Mouse (Mus musculus) stomach, postnatal 0 days (tissue): ENCODE results near the gene Mcm7. TPM values are rescaled to one million over a fixed set of nuclear protein-coding genes. Genes with fewer than 3 reads are reported as not detected.

Experiments
- ATAC-seq: fragments of 200-750 bp; cut with Nextera tagmentation; 2 replicates; pipeline ENCODE4 v1.8.0; 2017; ENCODE audit not compliant: low FRiP score, low TSS enrichment
- DNase-seq: peaks from one replicate; pipeline ENCODE4 v3.0.0-alpha.2; 2016; ENCODE audit warnings: low spot score
- H3K27ac ChIP-seq: fragments of 300-500 bp; sonication (generic); replicated peaks from 2 replicates; pipeline ENCODE4 v1.5.1; 2014; ENCODE audit warnings: mild to moderate bottlenecking, control low read depth
- H3K27me3 ChIP-seq: fragments of 300-500 bp; sonication (generic); 2 replicates; pipeline ENCODE4 v1.6.1; 2014; ENCODE audit warnings: low read length; ENCODE audit not compliant: control insufficient read depth, insufficient read depth
- H3K36me3 ChIP-seq: fragments of 300-500 bp; sonication (generic); 2 replicates; pipeline ENCODE4 v1.6.1; 2014; ENCODE audit warnings: low read length, mixed read lengths; ENCODE audit not compliant: control insufficient read depth, insufficient read depth
- H3K4me1 ChIP-seq: fragments of 300-500 bp; sonication (generic); replicated peaks from 2 replicates; pipeline ENCODE4 v1.6.1; 2014; ENCODE audit warnings: antibody characterized with exemption; ENCODE audit not compliant: control insufficient read depth, insufficient read depth
- H3K4me2 ChIP-seq: fragments of 300-500 bp; sonication (generic); replicated peaks from 2 replicates; pipeline ENCODE4 v1.6.1; 2014; ENCODE audit warnings: low read depth, mild to moderate bottlenecking, control low read depth, moderate library complexity
- H3K4me3 ChIP-seq: fragments of 300-500 bp; sonication (generic); 2 replicates; pipeline ENCODE4 v1.5.1; 2014; ENCODE audit warnings: low read depth, low read length, control low read depth
- H3K9ac ChIP-seq: fragments of 300-500 bp; sonication (generic); 2 replicates; pipeline ENCODE4 v1.6.1; 2014; ENCODE audit warnings: mild to moderate bottlenecking, low read length, control low read depth, mixed read lengths
- H3K9me3 ChIP-seq: fragments of 300-500 bp; sonication (generic); 2 replicates; pipeline ENCODE4 v1.6.1; 2016; ENCODE audit warnings: low read length; ENCODE audit not compliant: control insufficient read depth
- CTCF ChIP-seq: IDR thresholded peaks from 2 replicates; pipeline ENCODE4 v1.5.1; 2016; ENCODE audit warnings: antibody characterized with exemption, low read depth, mild to moderate bottlenecking, moderate library complexity
- EP300 ChIP-seq: optimal IDR thresholded peaks from 2 replicates; pipeline ENCODE3; 2016; ENCODE audit warnings: antibody characterized with exemption
- WGBS: fragments of 180-500 bp; shearing (Covaris S2); extraction: QIAGEN DNeasy Blood & Tissue Kit; methylation state at CpG from one replicate; pipeline ENCODE4 v1.1.7; 2014; 5-methylcytosine and 5-hydroxymethylcytosine counted together
- polyA plus RNA-seq: library from polyadenylated mRNA; unstranded; fragments of >200 nt; fragmentation: Nextera tagmentation; extraction: Ambion mirVana; gene quantifications from 2 replicates; pipeline ENCODE4 v1.2.1, GENCODE M21; 2015

Mcm7 gene
- polyA plus RNA-seq, 1 experiment from 2014 or later, result 43.6 TPM

GRCm38 (mm10) chr5:138137935-138138549 lies 34.2 kb downstream of the Mcm7 start:
- DNase-seq, result peak; percentile 29
- no peak overlapping the region for H3K4me2 ChIP-seq
- peaks cover 12% of the 10 kb centered on the region; the same call in 1 of the 2 replicates for H3K36me3 ChIP-seq
- H3K9me3 ChIP-seq, result no peaks in the 10 kb centered on the region
- 52% methylated on average over 8 of the region's 8 CpGs for WGBS
- H3K9ac ChIP-seq, result no peak overlapping the region
- H3K4me3 ChIP-seq, result no peak overlapping the region
- H3K27ac ChIP-seq, result no peak overlapping the region
- TF ChIP-seq EP300 (no peak), CTCF (peak; percentile 83)
- H3K27me3 ChIP-seq, result no peaks in the 10 kb centered on the region
- no peaks in the 10 kb centered on the region for H3K4me1 ChIP-seq
- ATAC-seq, result peak; percentile 60

GRCm38 (mm10) chr5:138137257-138137656 lies 35.0 kb downstream of the Mcm7 start:
- H3K4me2 ChIP-seq, result no peak overlapping the region
- H3K4me1 ChIP-seq, result no peaks in the 10 kb centered on the region
- peaks cover 15% of the 10 kb centered on the region; the same call in 1 of the 2 replicates for H3K36me3 ChIP-seq
- no peak overlapping the region for H3K27ac ChIP-seq
- DNase-seq, result no peak
- WGBS, result 48% methylated on average over 4 of the region's 4 CpGs
- H3K9me3 ChIP-seq, result no peaks in the 10 kb centered on the region
- peak; percentile 43; the same call in 1 of the 2 replicates for ATAC-seq
- no peak overlapping the region for H3K4me3 ChIP-seq
- no peak overlapping the region for H3K9ac ChIP-seq
- H3K27me3 ChIP-seq, result no peaks in the 10 kb centered on the region
- TF ChIP-seq EP300, result no peak

GRCm38 (mm10) chr5:138132425-138133064 lies 39.7 kb downstream of the Mcm7 start:
- no peak for ATAC-seq
- no peak for DNase-seq

GRCm38 (mm10) chr5:138118041-138118440 lies 54.2 kb downstream of the Mcm7 start:
- H3K4me3 ChIP-seq, result no peak overlapping the region
- no peak overlapping the region for H3K9ac ChIP-seq
- no peaks in the 10 kb centered on the region for H3K27me3 ChIP-seq
- no peaks in the 10 kb centered on the region for H3K9me3 ChIP-seq
- H3K27ac ChIP-seq, result no peak overlapping the region
- ATAC-seq, result no peak
- WGBS, result 53% methylated on average over 3 of the region's 3 CpGs
- H3K4me1 ChIP-seq, result no peaks in the 10 kb centered on the region
- TF ChIP-seq CTCF (no peak), EP300 (no peak)
- peak overlapping the region; percentile 54 for H3K4me2 ChIP-seq
- 0 out of 2 replicates have a peak, but pooled peaks cover 2% of the 10 kb centered on the region for H3K36me3 ChIP-seq
- no peak for DNase-seq

More at GRCm38 (mm10) chr5:138132425-138133064, 39.7 kb downstream of the Mcm7 start:
- H3K4me2 ChIP-seq, result no peak overlapping the region
- no peak overlapping the region for H3K9ac ChIP-seq
- H3K36me3 ChIP-seq, result peaks cover 34% of the 10 kb centered on the region; the same call in 1 of the 2 replicates
- no peaks in the 10 kb centered on the region for H3K27me3 ChIP-seq
- WGBS, result 89% methylated on average over 5 of the region's 5 CpGs
- H3K9me3 ChIP-seq, result no peaks in the 10 kb centered on the region
- no peak overlapping the region for H3K4me3 ChIP-seq
- H3K27ac ChIP-seq, result no peak overlapping the region
- TF ChIP-seq CTCF (no peak), EP300 (no peak)
- H3K4me1 ChIP-seq, result no peaks in the 10 kb centered on the region

- Histone ChIP-seq H3K27ac (peak overlapping the region; percentile 90), H3K9me3 (no peaks in the 10 kb centered on the region), H3K27me3 (no peaks in the 10 kb centered on the region), H3K4me3 (peak overlapping the region; percentile 62), H3K9ac (peak overlapping the region; percentile 66), H3K4me1 (no peaks in the 10 kb centered on the region), H3K4me2 (peak overlapping the region; percentile 54), H3K36me3 (0 out of 2 replicates have a peak, but pooled peaks cover 2% of the 10 kb centered on the region)
- 5% methylated on average over 16 of the region's 16 CpGs for WGBS
- DNase-seq (peak; percentile 21), ATAC-seq (no peak; the same call in 1 of the 2 replicates)
- TF ChIP-seq EP300, result no peak
- TF ChIP-seq CTCF, result no peak
These were observed 54.8 kb downstream of the Mcm7 start for GRCm38 (mm10) chr5:138117199-138118015.
